Mouse (Mus musculus) forebrain, embryonic 16.5 days (tissue): ENCODE data around the gene Cacnb1. TPM values are rescaled to one million over a fixed set of nuclear protein-coding genes. Genes with fewer than 3 reads are reported as not detected.

Experiments used
- ATAC-seq: fragments of 200-750 bp; cut with Nextera tagmentation; 2 replicates; pipeline ENCODE4 v1.8.0; 2017; ENCODE audit warnings: mild to moderate bottlenecking, moderate library complexity
- H3K27ac ChIP-seq: fragments of 300-500 bp; sonication (generic); 2 replicates; pipeline ENCODE4 v1.5.1; 2014; ENCODE audit warnings: low read length, control low read depth
- H3K27me3 ChIP-seq: fragments of 300-500 bp; sonication (generic); replicated peaks from 2 replicates; pipeline ENCODE4 v1.6.1; 2014; ENCODE audit warnings: low read length; ENCODE audit not compliant: control insufficient read depth, insufficient read depth
- H3K36me3 ChIP-seq: fragments of 300-500 bp; sonication (generic); 2 replicates; pipeline ENCODE4 v1.6.1; 2014; ENCODE audit not compliant: control insufficient read depth, insufficient read depth
- H3K4me1 ChIP-seq: fragments of 300-500 bp; sonication (generic); replicated peaks from 2 replicates; pipeline ENCODE4 v1.6.1; 2014; ENCODE audit warnings: low read length; ENCODE audit not compliant: control insufficient read depth, insufficient read depth
- H3K4me2 ChIP-seq: fragments of 300-500 bp; sonication (generic); 2 replicates; pipeline ENCODE4 v1.6.1; 2014; ENCODE audit warnings: mild to moderate bottlenecking, low read length, control low read depth
- H3K4me3 ChIP-seq: fragments of 300-500 bp; sonication (generic); replicated peaks from 2 replicates; pipeline ENCODE4 v1.5.1; 2014; ENCODE audit warnings: mild to moderate bottlenecking, low read length, control low read depth
- H3K9ac ChIP-seq: fragments of 300-500 bp; sonication (generic); replicated peaks from 2 replicates; pipeline ENCODE4 v1.6.1; 2014; ENCODE audit warnings: low read depth, low read length, control low read depth
- H3K9me3 ChIP-seq: fragments of 300-500 bp; sonication (generic); 2 replicates; pipeline ENCODE4 v1.6.1; 2016; ENCODE audit warnings: low read length; ENCODE audit not compliant: control insufficient read depth
- WGBS: fragments of 180-500 bp; shearing (Covaris S2); extraction: QIAGEN DNeasy Blood & Tissue Kit; methylation state at CpG from one replicate; pipeline ENCODE4 v1.1.7; 2014; 5-methylcytosine and 5-hydroxymethylcytosine counted together
- polyA plus RNA-seq: library from polyadenylated mRNA; unstranded; fragments of >200 nt; fragmentation: Nextera tagmentation; extraction: Ambion mirVana; gene quantifications from 2 replicates; pipeline ENCODE4 v1.2.1, GENCODE M21; 2015

Cacnb1 gene
- polyA plus RNA-seq, 1 experiment from 2014 or later = 52.1 TPM

- H3K9me3 ChIP-seq = no peaks in the 10 kb centered on the region
- H3K9ac ChIP-seq = no peak overlapping the region
- H3K36me3 ChIP-seq = no peaks in the 10 kb centered on the region
- no peak overlapping the region for H3K4me2 ChIP-seq
- H3K27me3 ChIP-seq = no peaks in the 10 kb centered on the region
- 80% methylated on average over 6 of the region's 6 CpGs for WGBS
- no peak for ATAC-seq
- H3K4me1 ChIP-seq = peaks cover 4% of the 10 kb centered on the region
- H3K27ac ChIP-seq = no peak overlapping the region
- no peak overlapping the region for H3K4me3 ChIP-seq
Measured at GRCm38 (mm10) chr11:97956905-97957560, 65.8 kb downstream of the Cacnb1 start.

- no peak for ATAC-seq
- Histone ChIP-seq H3K9ac (no peak overlapping the region), H3K36me3 (no peaks in the 10 kb centered on the region), H3K27ac (no peak overlapping the region), H3K4me3 (no peak overlapping the region), H3K4me2 (no peak overlapping the region), H3K4me1 (peaks cover 4% of the 10 kb centered on the region), H3K27me3 (no peaks in the 10 kb centered on the region), H3K9me3 (no peaks in the 10 kb centered on the region)
- WGBS = 30% methylated on average over 4 of the region's 4 CpGs
Measured at GRCm38 (mm10) chr11:97955915-97956314, 66.9 kb downstream of the Cacnb1 start.

- Histone ChIP-seq H3K9ac (no peak overlapping the region), H3K27ac (no peak overlapping the region), H3K27me3 (no peaks in the 10 kb centered on the region), H3K9me3 (no peaks in the 10 kb centered on the region), H3K4me3 (no peak overlapping the region), H3K36me3 (no peaks in the 10 kb centered on the region), H3K4me1 (peaks cover 4% of the 10 kb centered on the region), H3K4me2 (no peak overlapping the region)
- no peak for ATAC-seq
- 87% methylated on average over 9 of the region's 9 CpGs for WGBS
Measured at GRCm38 (mm10) chr11:97955146-97955902, 67.5 kb downstream of the Cacnb1 start.

- no peak overlapping the region for H3K4me3 ChIP-seq
- H3K27ac ChIP-seq = no peak overlapping the region
- no peak for ATAC-seq
- H3K4me2 ChIP-seq = no peak overlapping the region
- no peaks in the 10 kb centered on the region for H3K36me3 ChIP-seq
- H3K9ac ChIP-seq = no peak overlapping the region
- 55% methylated on average over 14 of the region's 14 CpGs for WGBS
- H3K4me1 ChIP-seq = peaks cover 8% of the 10 kb centered on the region
- no peaks in the 10 kb centered on the region for H3K9me3 ChIP-seq
- no peaks in the 10 kb centered on the region for H3K27me3 ChIP-seq
Measured at GRCm38 (mm10) chr11:97954469-97955141, 68.2 kb downstream of the Cacnb1 start.

GRCm38 (mm10) chr11:97953939-97954275 lies 68.9 kb downstream of the Cacnb1 start:
- Histone ChIP-seq H3K27ac (no peak overlapping the region), H3K27me3 (no peaks in the 10 kb centered on the region), H3K9ac (no peak overlapping the region), H3K36me3 (no peaks in the 10 kb centered on the region), H3K4me2 (no peak overlapping the region), H3K9me3 (no peaks in the 10 kb centered on the region), H3K4me1 (peaks cover 4% of the 10 kb centered on the region), H3K4me3 (no peak overlapping the region)
- WGBS = 90% methylated on average over 6 of the region's 6 CpGs
- ATAC-seq = no peak

GRCm38 (mm10) chr11:97953179-97953938 lies 69.5 kb downstream of the Cacnb1 start:
- ATAC-seq = no peak
- H3K27ac ChIP-seq = no peak overlapping the region
- no peaks in the 10 kb centered on the region for H3K9me3 ChIP-seq
- H3K9ac ChIP-seq = no peak overlapping the region
- 89% methylated on average over 16 of the region's 16 CpGs for WGBS
- H3K4me3 ChIP-seq = no peak overlapping the region
- no peak overlapping the region for H3K4me2 ChIP-seq
- no peaks in the 10 kb centered on the region for H3K36me3 ChIP-seq
- H3K4me1 ChIP-seq = peaks cover 4% of the 10 kb centered on the region
- H3K27me3 ChIP-seq = no peaks in the 10 kb centered on the region

- Histone ChIP-seq H3K4me1 (peaks cover 4% of the 10 kb centered on the region), H3K27ac (no peak overlapping the region), H3K27me3 (no peaks in the 10 kb centered on the region), H3K4me2 (no peak overlapping the region), H3K36me3 (no peaks in the 10 kb centered on the region), H3K4me3 (no peak overlapping the region), H3K9ac (no peak overlapping the region), H3K9me3 (no peaks in the 10 kb centered on the region)
- WGBS = 72% methylated on average over 1 of the region's 1 CpGs
- no peak for ATAC-seq
Measured at GRCm38 (mm10) chr11:97952367-97953006, 70.3 kb downstream of the Cacnb1 start.
